Mouse (Mus musculus): Measurements from ENCODE around the gene Usp34. TPM values are rescaled to one million over a fixed set of nuclear protein-coding genes. Genes with fewer than 3 reads are reported as not detected.
"Not testable (repeated sequence)": the region's sequence is repeated elsewhere in the genome, so short reads cannot be mapped to it uniquely, and the experiment has no call there.

Usp34 gene
- polyA plus RNA-seq, 1 experiment from 2014 or later, result 30.7 TPM

- H3K27me3 ChIP-seq; ATAC-seq (ENCODE audit: low FRiP score, low read depth); H3K9ac ChIP-seq; H3K9me3 ChIP-seq; H3K4me1 ChIP-seq; H3K4me3 ChIP-seq; H3K4me2 ChIP-seq (replicated peaks); H3K27ac ChIP-seq: not testable (repeated sequence)
- 98% methylated on average over 2 of the region's 2 CpGs for WGBS
- H3K36me3 ChIP-seq, result peaks cover 41% of the 10 kb centered on the region
Measured at GRCm38 (mm10) chr11:23465862-23466261, 159.2 kb downstream of the Usp34 start.

GRCm38 (mm10) chr11:23489955-23490354, 183.3 kb downstream of the Usp34 start:
- Histone ChIP-seq H3K9me3 (no peaks in the 10 kb centered on the region), H3K27me3 (no peaks in the 10 kb centered on the region), H3K4me3 (no peak overlapping the region), H3K9ac (no peak overlapping the region), H3K4me1 (peaks cover 3% of the 10 kb centered on the region; the same call in 1 of the 2 replicates), H3K27ac (no peak overlapping the region), H3K4me2 (replicated peaks) (no peak overlapping the region), H3K36me3 (peaks cover 88% of the 10 kb centered on the region)
- no peak for ATAC-seq (ENCODE audit: low FRiP score, low read depth)
- 91% methylated on average over 1 of the region's 1 CpGs for WGBS

GRCm38 (mm10) chr11:23492048-23492790, 185.5 kb downstream of the Usp34 start:
- H3K9ac ChIP-seq, result no peak overlapping the region
- H3K4me2 ChIP-seq (replicated peaks), result no peak overlapping the region
- H3K4me1 ChIP-seq, result peaks cover 23% of the 10 kb centered on the region
- no peak overlapping the region for H3K4me3 ChIP-seq
- H3K9me3 ChIP-seq, result no peaks in the 10 kb centered on the region
- H3K27me3 ChIP-seq, result no peaks in the 10 kb centered on the region
- peaks cover 83% of the 10 kb centered on the region for H3K36me3 ChIP-seq
- ATAC-seq (ENCODE audit: low FRiP score, low read depth), result no peak
- WGBS, result 81% methylated on average over 4 of the region's 4 CpGs
- no peak overlapping the region for H3K27ac ChIP-seq

- Histone ChIP-seq H3K4me2 (replicated peaks) (peak overlapping the region; percentile 79; the same call in 1 of the 2 replicates), H3K36me3 (peaks cover 55% of the 10 kb centered on the region)
Measured at GRCm38 (mm10) chr11:23495231-23495630, 188.5 kb downstream of the Usp34 start.

GRCm38 (mm10) chr11:23496661-23497060, 190.0 kb downstream of the Usp34 start:
- H3K27me3 ChIP-seq, result no peaks in the 10 kb centered on the region
- no peak overlapping the region for H3K27ac ChIP-seq
- H3K9ac ChIP-seq, result peak overlapping the region; percentile 93
- H3K36me3 ChIP-seq, result peaks cover 41% of the 10 kb centered on the region
- peak overlapping the region; percentile 84 for H3K4me3 ChIP-seq
- ATAC-seq (ENCODE audit: low FRiP score, low read depth), result no peak
- peak overlapping the region; percentile 79 for H3K4me2 ChIP-seq (replicated peaks)
- H3K4me1 ChIP-seq, result peaks cover 23% of the 10 kb centered on the region
- 47% methylated on average over 6 of the region's 6 CpGs for WGBS
- H3K9me3 ChIP-seq, result no peaks in the 10 kb centered on the region

More at GRCm38 (mm10) chr11:23495231-23495630, 188.5 kb downstream of the Usp34 start:
- H3K4me3 ChIP-seq, result no peak overlapping the region
- 75% methylated on average over 6 of the region's 6 CpGs for WGBS
- no peaks in the 10 kb centered on the region for H3K9me3 ChIP-seq
- ATAC-seq (ENCODE audit: low FRiP score, low read depth), result no peak
- no peak overlapping the region for H3K27ac ChIP-seq
- no peaks in the 10 kb centered on the region for H3K27me3 ChIP-seq
- no peak overlapping the region for H3K9ac ChIP-seq
- H3K4me1 ChIP-seq, result peaks cover 23% of the 10 kb centered on the region

GRCm38 (mm10) chr11:23497335-23497717, 190.6 kb downstream of the Usp34 start:
- Histone ChIP-seq H3K9ac (peak overlapping the region; percentile 93), H3K4me3 (peak overlapping the region; percentile 84), H3K4me2 (replicated peaks) (peak overlapping the region; percentile 79), H3K9me3 (no peaks in the 10 kb centered on the region), H3K4me1 (peaks cover 23% of the 10 kb centered on the region), H3K27me3 (no peaks in the 10 kb centered on the region), H3K36me3 (peaks cover 35% of the 10 kb centered on the region), H3K27ac (peak overlapping the region; percentile 95)
- WGBS, result under 1% methylated on average over 22 of the region's 22 CpGs
- peak; percentile 85 for ATAC-seq (ENCODE audit: low FRiP score, low read depth)

GRCm38 (mm10) chr11:23497718-23498509, 191.2 kb downstream of the Usp34 start, which contains the start of gene Ahsa2:
TSS of gene Ahsa2 (minus strand) at chr11:23498030.
- H3K9ac ChIP-seq, result peak within 1 kb of the TSS; percentile 93
- no peaks in the 10 kb centered on the region for H3K9me3 ChIP-seq
- peak; percentile 96 for ATAC-seq (ENCODE audit: low FRiP score, low read depth)
- peak within 1 kb of the TSS; percentile 95 for H3K27ac ChIP-seq
- H3K27me3 ChIP-seq, result no peaks in the 10 kb centered on the region
- peaks cover 23% of the 10 kb centered on the region for H3K4me1 ChIP-seq
- peak within 1 kb of the TSS; percentile 84 for H3K4me3 ChIP-seq
- WGBS, result under 1% methylated on average over 59 of the region's 66 CpGs
- H3K4me2 ChIP-seq (replicated peaks), result peak within 1 kb of the TSS; percentile 79
- peaks cover 29% of the 10 kb centered on the region for H3K36me3 ChIP-seq

- no peak for ATAC-seq (ENCODE audit: low FRiP score, low read depth)
- Histone ChIP-seq H3K4me3 (peak overlapping the region; percentile 84), H3K4me1 (peaks cover 23% of the 10 kb centered on the region), H3K9ac (peak overlapping the region; percentile 63; the same call in 1 of the 2 replicates), H3K36me3 (peaks cover 22% of the 10 kb centered on the region), H3K9me3 (no peaks in the 10 kb centered on the region), H3K27me3 (no peaks in the 10 kb centered on the region), H3K27ac (peak overlapping the region; percentile 80; the same call in 1 of the 2 replicates), H3K4me2 (replicated peaks) (peak overlapping the region; percentile 79)
- 71% methylated on average over 5 of the region's 5 CpGs for WGBS
Measured at GRCm38 (mm10) chr11:23498609-23499008, 191.9 kb downstream of the Usp34 start.

GRCm38 (mm10) chr11:23504801-23505200, 198.1 kb downstream of the Usp34 start:
- H3K9me3 ChIP-seq; ATAC-seq (ENCODE audit: low FRiP score, low read depth); H3K36me3 ChIP-seq: not testable (repeated sequence)

GRCm38 (mm10) chr11:23514785-23515184, 208.1 kb downstream of the Usp34 start:
- not testable (repeated sequence) for ATAC-seq (ENCODE audit: low FRiP score, low read depth); H3K27me3 ChIP-seq
- WGBS, result 51% methylated on average over 4 of the region's 4 CpGs

More at GRCm38 (mm10) chr11:23504801-23505200, 198.1 kb downstream of the Usp34 start:
- WGBS, result 58% methylated on average over 5 of the region's 5 CpGs
- H3K4me2 ChIP-seq (replicated peaks); H3K9ac ChIP-seq; H3K27ac ChIP-seq; H3K4me3 ChIP-seq; H3K27me3 ChIP-seq; H3K4me1 ChIP-seq: not testable (repeated sequence)

GRCm38 (mm10) chr11:23515315-23515714, 208.6 kb downstream of the Usp34 start:
- no peak overlapping the region for H3K9ac ChIP-seq
- H3K36me3 ChIP-seq, result no peaks in the 10 kb centered on the region
- no peak overlapping the region for H3K27ac ChIP-seq
- WGBS, result 84% methylated on average over 2 of the region's 2 CpGs
- no peak overlapping the region for H3K4me2 ChIP-seq (replicated peaks)
- H3K9me3 ChIP-seq, result no peaks in the 10 kb centered on the region
- no peaks in the 10 kb centered on the region for H3K4me1 ChIP-seq
- H3K4me3 ChIP-seq, result no peak overlapping the region
- H3K27me3 ChIP-seq, result no peaks in the 10 kb centered on the region
- no peak for ATAC-seq (ENCODE audit: low FRiP score, low read depth)

More at GRCm38 (mm10) chr11:23514785-23515184, 208.1 kb downstream of the Usp34 start:
- H3K4me2 ChIP-seq (replicated peaks); H3K4me1 ChIP-seq; H3K36me3 ChIP-seq; H3K9ac ChIP-seq; H3K4me3 ChIP-seq; H3K9me3 ChIP-seq; H3K27ac ChIP-seq: not testable (repeated sequence)

- 76% methylated on average over 3 of the region's 3 CpGs for WGBS
- no peaks in the 10 kb centered on the region for H3K4me1 ChIP-seq
- no peak for ATAC-seq (ENCODE audit: low FRiP score, low read depth)
- no peak overlapping the region for H3K4me3 ChIP-seq
- H3K27me3 ChIP-seq, result no peaks in the 10 kb centered on the region
- no peak overlapping the region for H3K4me2 ChIP-seq (replicated peaks)
- no peaks in the 10 kb centered on the region for H3K36me3 ChIP-seq
- no peak overlapping the region for H3K27ac ChIP-seq
- no peaks in the 10 kb centered on the region for H3K9me3 ChIP-seq
- no peak overlapping the region for H3K9ac ChIP-seq
Measured at GRCm38 (mm10) chr11:23518981-23519380, 212.3 kb downstream of the Usp34 start.

Data from limb, embryonic 13.5 days (tissue).